Mouse (Mus musculus): ENCODE data around the gene Tmem203. TPM values are rescaled to one million over a fixed set of nuclear protein-coding genes. Genes with fewer than 3 reads are reported as not detected.
A peak's percentile ranks its signal among the peaks of the same experiment; 100 is the strongest.

The Tmem203 gene
- polyA plus RNA-seq, 1 experiment = 20.0 TPM

GRCm38 (mm10) chr2:25261870-25262269 is 6.6 kb downstream of the Tmem203 start:
- H3K4me3 ChIP-seq (replicated peaks) = peak overlapping the region; percentile 96
- TF ChIP-seq FLI1 (IDR thresholded peaks at IDR 0.05; ENCODE audit: low read length) (no peak), GATA1 (IDR thresholded peaks at IDR 0.05; ENCODE audit: borderline replicate concordance, low read length) (no peak)
- H3K4me1 ChIP-seq = peaks cover 68% of the 10 kb centered on the region

GRCm38 (mm10) chr2:25262291-25262767 is 7.1 kb downstream of the Tmem203 start, which contains the start of gene Tprn:
Gene Tprn (plus strand): TSS chr2:25262618.
- Histone ChIP-seq H3K4me1 (peaks cover 69% of the 10 kb centered on the region), H3K9me3 (no peaks in the 10 kb centered on the region), H3K4me3 (replicated peaks) (peak within 1 kb of the TSS; percentile 96), H3K36me3 (replicated peaks; ENCODE audit: low read length) (peaks cover 20% of the 10 kb centered on the region), H3K27me3 (replicated peaks) (no peaks in the 10 kb centered on the region)
- no peak for TF ChIP-seq FLI1 (IDR thresholded peaks at IDR 0.05; ENCODE audit: low read length)
- no peak for TF ChIP-seq GATA1 (IDR thresholded peaks at IDR 0.05; ENCODE audit: borderline replicate concordance, low read length)

More at GRCm38 (mm10) chr2:25261870-25262269, 6.6 kb downstream of the Tmem203 start:
- Histone ChIP-seq H3K36me3 (replicated peaks; ENCODE audit: low read length) (peaks cover 16% of the 10 kb centered on the region), H3K9me3 (no peaks in the 10 kb centered on the region), H3K27me3 (replicated peaks) (no peaks in the 10 kb centered on the region)

DNA sequence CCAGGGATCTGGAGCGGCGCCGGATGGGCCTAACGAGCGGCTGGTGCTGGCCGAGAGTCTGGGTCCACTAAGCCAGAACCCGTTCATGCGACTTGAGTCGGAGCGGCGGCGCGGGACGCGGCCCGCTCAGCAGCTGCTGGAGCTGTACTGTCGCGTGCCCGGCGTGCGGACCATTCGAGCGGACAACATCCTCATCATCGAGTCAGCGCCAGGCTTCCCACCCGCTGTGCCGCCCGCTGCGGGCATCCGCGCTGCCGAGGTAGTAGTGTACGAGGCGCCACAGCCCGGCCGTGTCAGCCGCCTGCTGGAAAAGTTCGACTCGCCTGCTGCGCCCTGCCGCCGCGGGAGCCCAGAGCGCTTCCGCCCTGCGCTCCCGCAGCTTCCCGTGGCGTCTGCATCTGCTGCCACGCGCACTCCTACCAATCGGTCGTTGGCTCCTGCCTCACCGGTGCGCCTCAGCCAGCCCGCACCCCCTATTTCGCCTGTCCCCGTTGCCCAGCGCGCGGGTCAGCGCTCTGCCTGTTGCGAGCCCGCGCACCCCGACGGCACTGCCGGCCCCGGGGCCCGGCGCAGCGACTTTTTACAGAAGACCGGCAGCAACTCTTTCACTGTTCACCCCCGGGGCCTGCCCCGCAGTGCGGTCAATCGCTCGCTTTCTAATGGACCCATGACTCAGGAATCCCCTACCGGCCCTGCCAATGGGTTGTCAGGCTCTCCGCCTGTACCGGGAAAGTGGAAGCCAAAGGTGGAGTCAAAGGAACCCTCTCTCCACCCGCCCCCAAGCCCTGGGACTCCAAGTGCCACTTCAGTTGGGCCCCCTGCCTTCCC is 7.8 kb downstream of the Tmem203 start:
- no peaks in the 10 kb centered on the region for H3K27me3 ChIP-seq (replicated peaks)
- no peak for TF ChIP-seq GATA1 (IDR thresholded peaks at IDR 0.05; ENCODE audit: borderline replicate concordance, low read length)
- TF ChIP-seq FLI1 (IDR thresholded peaks at IDR 0.05; ENCODE audit: low read length) = no peak
- no peaks in the 10 kb centered on the region for H3K9me3 ChIP-seq
- H3K36me3 ChIP-seq (replicated peaks; ENCODE audit: low read length) = peaks cover 27% of the 10 kb centered on the region
- peaks cover 71% of the 10 kb centered on the region for H3K4me1 ChIP-seq
- peak overlapping the region; percentile 96 for H3K4me3 ChIP-seq (replicated peaks)

GRCm38 (mm10) chr2:25263623-25264285 is 8.5 kb downstream of the Tmem203 start:
- Histone ChIP-seq H3K36me3 (replicated peaks; ENCODE audit: low read length) (peaks cover 35% of the 10 kb centered on the region), H3K4me3 (replicated peaks) (peak overlapping the region; percentile 96), H3K4me1 (peaks cover 72% of the 10 kb centered on the region), H3K9me3 (no peaks in the 10 kb centered on the region), H3K27me3 (replicated peaks) (no peaks in the 10 kb centered on the region)
- TF ChIP-seq FLI1 (IDR thresholded peaks at IDR 0.05; ENCODE audit: low read length) (no peak), GATA1 (IDR thresholded peaks at IDR 0.05; ENCODE audit: borderline replicate concordance, low read length) (no peak)

DNA sequence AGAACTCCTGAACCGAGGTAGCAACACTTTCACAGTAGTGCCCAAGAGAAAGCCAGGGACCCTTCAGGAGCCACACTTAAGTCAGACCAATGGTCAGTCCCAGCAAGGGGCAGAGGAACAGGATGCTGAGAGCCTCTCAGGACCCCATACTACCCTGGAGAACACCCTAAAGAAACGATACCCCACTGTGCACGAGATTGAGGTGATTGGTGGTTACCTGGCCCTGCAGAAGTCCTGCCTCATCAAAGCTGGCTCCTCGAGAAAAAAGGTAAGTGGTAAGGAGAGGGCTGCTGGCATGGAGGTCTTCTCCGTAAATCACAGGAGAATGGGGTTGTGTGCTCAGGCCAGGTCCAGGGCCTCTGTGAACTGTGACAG is 9.0 kb downstream of the Tmem203 start:
- peak overlapping the region; percentile 96 for H3K4me3 ChIP-seq (replicated peaks)
- H3K4me1 ChIP-seq = peaks cover 77% of the 10 kb centered on the region

DNA sequence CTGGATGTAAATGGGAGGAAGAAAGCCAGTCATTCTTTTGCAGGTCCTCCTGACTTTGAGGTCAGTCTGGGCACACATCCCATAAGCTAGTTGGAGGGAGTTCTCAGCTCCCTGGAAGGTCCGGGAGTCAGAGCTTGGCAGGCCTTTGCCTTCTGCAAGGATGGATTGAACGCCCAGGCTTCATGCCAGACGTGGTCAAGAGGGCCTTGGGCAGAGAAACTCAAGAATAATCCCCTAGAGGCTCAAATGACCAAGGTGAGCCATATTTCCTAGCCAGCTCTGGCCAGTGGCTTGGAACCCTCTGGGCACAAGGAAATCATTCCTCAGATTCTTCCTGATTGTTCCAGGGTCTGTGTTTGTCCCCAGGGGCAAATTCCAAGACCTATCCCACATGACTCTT is 9.6 kb downstream of the Tmem203 start:
- H3K4me3 ChIP-seq (replicated peaks) = peak overlapping the region; percentile 76
- no peak for TF ChIP-seq GATA1 (IDR thresholded peaks at IDR 0.05; ENCODE audit: borderline replicate concordance, low read length)
- TF ChIP-seq FLI1 (IDR thresholded peaks at IDR 0.05; ENCODE audit: low read length) = no peak
- peaks cover 46% of the 10 kb centered on the region for H3K36me3 ChIP-seq (replicated peaks; ENCODE audit: low read length)
- H3K27me3 ChIP-seq (replicated peaks) = no peaks in the 10 kb centered on the region
- no peaks in the 10 kb centered on the region for H3K9me3 ChIP-seq
- peaks cover 83% of the 10 kb centered on the region for H3K4me1 ChIP-seq

More for the DNA sequence above, 9.0 kb downstream of the Tmem203 start:
- no peaks in the 10 kb centered on the region for H3K27me3 ChIP-seq (replicated peaks)
- peaks cover 40% of the 10 kb centered on the region for H3K36me3 ChIP-seq (replicated peaks; ENCODE audit: low read length)
- TF ChIP-seq GATA1 (IDR thresholded peaks at IDR 0.05; ENCODE audit: borderline replicate concordance, low read length) = no peak
- no peaks in the 10 kb centered on the region for H3K9me3 ChIP-seq

- H3K36me3 ChIP-seq (replicated peaks; ENCODE audit: low read length) = peaks cover 58% of the 10 kb centered on the region
- peaks cover 95% of the 10 kb centered on the region for H3K4me1 ChIP-seq
- no peaks in the 10 kb centered on the region for H3K9me3 ChIP-seq
- H3K4me3 ChIP-seq (replicated peaks) = peak overlapping the region; percentile 88
- H3K27me3 ChIP-seq (replicated peaks) = no peaks in the 10 kb centered on the region
- no peak for TF ChIP-seq GATA1 (IDR thresholded peaks at IDR 0.05; ENCODE audit: borderline replicate concordance, low read length)
- no peak for TF ChIP-seq FLI1 (IDR thresholded peaks at IDR 0.05; ENCODE audit: low read length)
Observed at GRCm38 (mm10) chr2:25265897-25266656, 10.8 kb downstream of the Tmem203 start.

GRCm38 (mm10) chr2:25266720-25267119 is 11.5 kb downstream of the Tmem203 start:
- no peaks in the 10 kb centered on the region for H3K27me3 ChIP-seq (replicated peaks)
- peaks cover 96% of the 10 kb centered on the region for H3K4me1 ChIP-seq
- TF ChIP-seq GATA1 (IDR thresholded peaks at IDR 0.05; ENCODE audit: borderline replicate concordance, low read length) (no peak), FLI1 (IDR thresholded peaks at IDR 0.05; ENCODE audit: low read length) (no peak)
- peak overlapping the region; percentile 88 for H3K4me3 ChIP-seq (replicated peaks)
- no peaks in the 10 kb centered on the region for H3K9me3 ChIP-seq
- peaks cover 58% of the 10 kb centered on the region for H3K36me3 ChIP-seq (replicated peaks; ENCODE audit: low read length)

- Histone ChIP-seq H3K9me3 (no peaks in the 10 kb centered on the region), H3K4me1 (peaks cover 92% of the 10 kb centered on the region), H3K36me3 (replicated peaks; ENCODE audit: low read length) (peaks cover 58% of the 10 kb centered on the region), H3K4me3 (replicated peaks) (peak overlapping the region; percentile 51), H3K27me3 (replicated peaks) (no peaks in the 10 kb centered on the region)
- TF ChIP-seq GATA1 (IDR thresholded peaks at IDR 0.05; ENCODE audit: borderline replicate concordance, low read length) (no peak), FLI1 (IDR thresholded peaks at IDR 0.05; ENCODE audit: low read length) (no peak)
Observed at GRCm38 (mm10) chr2:25267241-25267640, 12.0 kb downstream of the Tmem203 start.
